Mouse (Mus musculus): ENCODE measurements around the gene Zfp143. TPM values are rescaled to one million over a fixed set of nuclear protein-coding genes. Genes with fewer than 3 reads are reported as not detected.
A peak's percentile ranks its signal among the peaks of the same experiment; 100 is the strongest.
"Not testable (repeated sequence)": the region's sequence is repeated elsewhere in the genome, so short reads cannot be mapped to it uniquely, and the experiment has no call there.

Zfp143 gene
- polyA plus RNA-seq, 1 experiment from 2014 or later = 15.5 TPM

- Histone ChIP-seq H3K4me2 (ENCODE audit: low read depth, low read length) (peak overlapping the region; percentile 61), H3K9me3 (ENCODE audit: control insufficient read depth, low read length) (no peaks in the 10 kb centered on the region), H3K4me3 (ENCODE audit: low read length) (peak overlapping the region; percentile 99), H3K36me3 (ENCODE audit: control insufficient read depth, insufficient read depth, low read length) (no peaks in the 10 kb centered on the region), H3K9ac (ENCODE audit: low read depth, low read length) (peak overlapping the region; percentile 92), H3K27ac (ENCODE audit: low read length) (peak overlapping the region; percentile 96), H3K27me3 (replicated peaks; ENCODE audit: control insufficient read depth, insufficient read depth, low read length) (no peaks in the 10 kb centered on the region), H3K4me1 (ENCODE audit: control insufficient read depth, insufficient read depth, low read length) (peaks cover 8% of the 10 kb centered on the region; the same call in 1 of the 2 replicates)
- no peak; the same call in 1 of the 2 replicates for ATAC-seq
- WGBS = 0% methylated on average over 24 of the region's 27 CpGs
These were observed 61.2 kb downstream of the Zfp143 start for GRCm38 (mm10) chr7:110122289-110122564.

GRCm38 (mm10) chr7:110122565-110123422 lies 61.8 kb downstream of the Zfp143 start:
- Histone ChIP-seq H3K4me1 (ENCODE audit: control insufficient read depth, insufficient read depth, low read length) (peaks cover 8% of the 10 kb centered on the region; the same call in 1 of the 2 replicates), H3K4me3 (ENCODE audit: low read length) (peak overlapping the region; percentile 99), H3K27me3 (replicated peaks; ENCODE audit: control insufficient read depth, insufficient read depth, low read length) (no peaks in the 10 kb centered on the region), H3K9ac (ENCODE audit: low read depth, low read length) (peak overlapping the region; percentile 92), H3K36me3 (ENCODE audit: control insufficient read depth, insufficient read depth, low read length) (no peaks in the 10 kb centered on the region), H3K27ac (ENCODE audit: low read length) (peak overlapping the region; percentile 96), H3K4me2 (ENCODE audit: low read depth, low read length) (peak overlapping the region; percentile 61), H3K9me3 (ENCODE audit: control insufficient read depth, low read length) (no peaks in the 10 kb centered on the region)
- under 1% methylated on average over 74 of the region's 74 CpGs for WGBS
- peak; percentile 6 for ATAC-seq

- Histone ChIP-seq H3K9me3 (ENCODE audit: control insufficient read depth, low read length) (no peaks in the 10 kb centered on the region), H3K4me2 (ENCODE audit: low read depth, low read length) (peak overlapping the region; percentile 61), H3K36me3 (ENCODE audit: control insufficient read depth, insufficient read depth, low read length) (no peaks in the 10 kb centered on the region), H3K4me3 (ENCODE audit: low read length) (peak overlapping the region; percentile 99), H3K4me1 (ENCODE audit: control insufficient read depth, insufficient read depth, low read length) (peaks cover 8% of the 10 kb centered on the region; the same call in 1 of the 2 replicates), H3K27ac (ENCODE audit: low read length) (peak overlapping the region; percentile 96), H3K9ac (ENCODE audit: low read depth, low read length) (peak overlapping the region; percentile 92), H3K27me3 (replicated peaks; ENCODE audit: control insufficient read depth, insufficient read depth, low read length) (no peaks in the 10 kb centered on the region)
- 40% methylated on average over 12 of the region's 12 CpGs for WGBS
- ATAC-seq = no peak
These were observed 63.0 kb downstream of the Zfp143 start for GRCm38 (mm10) chr7:110123844-110124555.

GRCm38 (mm10) chr7:110128566-110128965 lies 67.5 kb downstream of the Zfp143 start:
- Histone ChIP-seq H3K9me3 (ENCODE audit: control insufficient read depth, low read length) (no peaks in the 10 kb centered on the region), H3K9ac (ENCODE audit: low read depth, low read length) (no peak overlapping the region), H3K4me1 (ENCODE audit: control insufficient read depth, insufficient read depth, low read length) (peaks cover 5% of the 10 kb centered on the region; the same call in 1 of the 2 replicates), H3K36me3 (ENCODE audit: control insufficient read depth, insufficient read depth, low read length) (no peaks in the 10 kb centered on the region), H3K4me3 (ENCODE audit: low read length) (no peak overlapping the region), H3K27me3 (replicated peaks; ENCODE audit: control insufficient read depth, insufficient read depth, low read length) (no peaks in the 10 kb centered on the region), H3K4me2 (ENCODE audit: low read depth, low read length) (no peak overlapping the region), H3K27ac (ENCODE audit: low read length) (no peak overlapping the region)
- WGBS = 79% methylated on average over 2 of the region's 2 CpGs
- ATAC-seq = no peak

- not testable (repeated sequence) for H3K4me3 ChIP-seq (ENCODE audit: low read length); H3K9me3 ChIP-seq (ENCODE audit: control insufficient read depth, low read length); H3K4me2 ChIP-seq (ENCODE audit: low read depth, low read length); H3K9ac ChIP-seq (ENCODE audit: low read depth, low read length); H3K27me3 ChIP-seq (replicated peaks; ENCODE audit: control insufficient read depth, insufficient read depth, low read length); H3K27ac ChIP-seq (ENCODE audit: low read length); H3K4me1 ChIP-seq (ENCODE audit: control insufficient read depth, insufficient read depth, low read length); H3K36me3 ChIP-seq (ENCODE audit: control insufficient read depth, insufficient read depth, low read length); ATAC-seq
- WGBS = 72% methylated on average over 2 of the region's 2 CpGs
These were observed 71.3 kb downstream of the Zfp143 start for GRCm38 (mm10) chr7:110132272-110132671.

GRCm38 (mm10) chr7:110133988-110134387 lies 73.0 kb downstream of the Zfp143 start:
- no peak overlapping the region for H3K4me2 ChIP-seq (ENCODE audit: low read depth, low read length)
- H3K9ac ChIP-seq (ENCODE audit: low read depth, low read length) = no peak overlapping the region
- H3K36me3 ChIP-seq (ENCODE audit: control insufficient read depth, insufficient read depth, low read length) = peaks cover 11% of the 10 kb centered on the region
- no peak for ATAC-seq
- H3K27ac ChIP-seq (ENCODE audit: low read length) = no peak overlapping the region
- H3K27me3 ChIP-seq (replicated peaks; ENCODE audit: control insufficient read depth, insufficient read depth, low read length) = no peaks in the 10 kb centered on the region
- no peaks in the 10 kb centered on the region for H3K9me3 ChIP-seq (ENCODE audit: control insufficient read depth, low read length)
- WGBS = 96% methylated on average over 5 of the region's 5 CpGs
- H3K4me3 ChIP-seq (ENCODE audit: low read length) = no peak overlapping the region
- H3K4me1 ChIP-seq (ENCODE audit: control insufficient read depth, insufficient read depth, low read length) = no peaks in the 10 kb centered on the region

GRCm38 (mm10) chr7:110138538-110138937 lies 77.5 kb downstream of the Zfp143 start:
- no peak overlapping the region for H3K9ac ChIP-seq (ENCODE audit: low read depth, low read length)
- H3K4me2 ChIP-seq (ENCODE audit: low read depth, low read length) = no peak overlapping the region
- no peaks in the 10 kb centered on the region for H3K27me3 ChIP-seq (replicated peaks; ENCODE audit: control insufficient read depth, insufficient read depth, low read length)
- H3K27ac ChIP-seq (ENCODE audit: low read length) = no peak overlapping the region
- WGBS = 92% methylated on average over 2 of the region's 2 CpGs
- peaks cover 27% of the 10 kb centered on the region for H3K36me3 ChIP-seq (ENCODE audit: control insufficient read depth, insufficient read depth, low read length)
- no peaks in the 10 kb centered on the region for H3K9me3 ChIP-seq (ENCODE audit: control insufficient read depth, low read length)
- no peak for ATAC-seq
- H3K4me1 ChIP-seq (ENCODE audit: control insufficient read depth, insufficient read depth, low read length) = no peaks in the 10 kb centered on the region
- H3K4me3 ChIP-seq (ENCODE audit: low read length) = no peak overlapping the region

GRCm38 (mm10) chr7:110143863-110144262 lies 82.8 kb downstream of the Zfp143 start:
- no peaks in the 10 kb centered on the region for H3K27me3 ChIP-seq (replicated peaks; ENCODE audit: control insufficient read depth, insufficient read depth, low read length)
- H3K27ac ChIP-seq (ENCODE audit: low read length) = no peak overlapping the region

More at GRCm38 (mm10) chr7:110143863-110144262, 82.8 kb downstream of the Zfp143 start:
- Histone ChIP-seq H3K4me3 (ENCODE audit: low read length) (no peak overlapping the region), H3K4me2 (ENCODE audit: low read depth, low read length) (no peak overlapping the region), H3K36me3 (ENCODE audit: control insufficient read depth, insufficient read depth, low read length) (peaks cover 21% of the 10 kb centered on the region), H3K9ac (ENCODE audit: low read depth, low read length) (no peak overlapping the region), H3K9me3 (ENCODE audit: control insufficient read depth, low read length) (no peaks in the 10 kb centered on the region), H3K4me1 (ENCODE audit: control insufficient read depth, insufficient read depth, low read length) (no peaks in the 10 kb centered on the region)
- WGBS = 93% methylated on average over 1 of the region's 1 CpGs
- ATAC-seq = no peak
